Comparison of ENCODE assay signal across 16 mouse cellular contexts in the genomic region with DNA sequence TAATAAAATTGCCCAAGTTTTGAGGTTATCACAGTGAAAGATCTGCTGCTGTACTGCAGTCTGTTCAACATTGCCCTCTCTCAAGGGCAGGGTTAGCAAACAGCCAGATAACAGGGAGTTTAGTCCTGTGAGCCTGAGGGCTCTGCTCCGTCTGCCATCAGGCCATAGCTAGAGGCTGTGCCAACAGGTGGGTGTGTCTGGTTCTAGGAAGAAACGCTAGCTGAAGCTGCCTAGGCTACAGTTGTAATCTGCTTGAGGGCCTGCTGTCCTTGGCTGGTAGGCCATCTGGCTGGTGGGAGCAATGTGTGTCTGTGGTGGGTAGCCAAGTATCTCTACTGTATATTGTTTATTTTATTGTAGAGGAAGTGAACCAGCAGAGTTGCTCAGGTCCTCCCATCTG. TPM values are rescaled to one million over a fixed set of nuclear protein-coding genes. Genes with fewer than 3 reads are reported as not detected.
DNase-seq lines count a peak whose midpoint lies in the region; TF ChIP-seq lines count a peak whose summit lies in the region.
"Had no signal": no experiment of that assay in that cellular context is flagged by ENCODE, and none has a peak within 500 bp of the region (broad histone marks: within the 10 kb centered on the region; RNA-seq: fewer than 3 reads in every experiment).

No protein-coding gene starts in this region.

- 10% methylated on average over 2 of the region's 2 CpGs for WGBS in small intestine, adult 2 months

- H3K27me3 ChIP-seq in small intestine, adult 2 months (ENCODE audit: control insufficient read depth, insufficient read depth, low read length), result no peaks in the 10 kb centered on the region
- H3K27me3 ChIP-seq: embryonic facial prominence, embryonic 15.5 days; kidney, embryonic 15.5 days; neural tube, embryonic 12.5 days had no signal

- no peak for TF ChIP-seq POLR2A in small intestine, adult 2 months (IDR thresholded peaks at IDR 0.05; ENCODE audit: low read depth, low read length)

- no peak overlapping the region for H3K4me3 ChIP-seq in layer of hippocampus, adult 2 months
- H3K4me3 ChIP-seq in small intestine, adult 2 months (ENCODE audit: low read depth, low read length), result no peak overlapping the region
- H3K4me3 ChIP-seq: embryonic facial prominence, embryonic 15.5 days; kidney, embryonic 15.5 days; left cerebral cortex, adult 2 months; neural tube, embryonic 12.5 days had no signal

- peak; percentile 75 to 81 for DNase-seq in cerebellum, postnatal 10 days
- no peak for DNase-seq in cerebellum, postnatal 4 days (ENCODE audit: low spot score in 2 of 2)
- DNase-seq in layer of hippocampus, adult 2 months (ENCODE audit: low spot score in 2 of 2), result peak; percentile 33 to 36
- no peak for DNase-seq in layer of hippocampus, postnatal 25 days (ENCODE audit: extremely low spot score in 1 of 2, low spot score in 1 of 2)
- DNase-seq in liver, result peak; percentile 26
- DNase-seq in right cerebral cortex, adult 18-20 months, result no peak
- no peak for DNase-seq in gastrocnemius, postnatal 25 days
- DNase-seq: adrenal gland, adult 8-10 months; cerebellum, adult 11 months; heart, postnatal 10 days had no signal

- no peaks in the 10 kb centered on the region for H3K36me3 ChIP-seq in small intestine, adult 2 months (ENCODE audit: control insufficient read depth, insufficient read depth, low read length)
- H3K36me3 ChIP-seq: embryonic facial prominence, embryonic 15.5 days; kidney, embryonic 15.5 days; neural tube, embryonic 12.5 days had no signal

- peaks cover 39% of the 10 kb centered on the region for H3K4me1 ChIP-seq in small intestine, adult 2 months (ENCODE audit: control insufficient read depth, insufficient read depth, insufficient read length, low read length)
- H3K4me1 ChIP-seq: embryonic facial prominence, embryonic 15.5 days; neural tube, embryonic 12.5 days had no signal

- H3K27ac ChIP-seq in layer of hippocampus, adult 2 months, result no peak overlapping the region
- peak overlapping the region; percentile 86 for H3K27ac ChIP-seq in small intestine, adult 2 months (ENCODE audit: insufficient read depth, low read depth, low read length)
- H3K27ac ChIP-seq: embryonic facial prominence, embryonic 15.5 days; kidney, embryonic 15.5 days; left cerebral cortex, adult 2 months; neural tube, embryonic 12.5 days had no signal

- no peak for TF ChIP-seq CTCF in layer of hippocampus, adult 2 months (conservative IDR thresholded peaks at IDR 0.05)
- TF ChIP-seq CTCF in small intestine, adult 2 months (IDR thresholded peaks at IDR 0.05; ENCODE audit: extremely low read depth, insufficient read length, insufficient replicate concordance, low read depth, low read length), result no peak

RNA-seq across cellular contexts. Expression of a gene that starts 36.2 kb away (rescaled TPM):
- 10 to 100 TPM in 1 of 2 experiments, 1 to 10 TPM in 1; 7.8 to 11.3 TPM for total RNA-seq in layer of hippocampus, adult 2 months (2021)
- total RNA-seq in layer of hippocampus, postnatal 25 days (2021), result 10 to 100 TPM in 1 of 2 experiments, 1 to 10 TPM in 1; 6.8 to 10.5 TPM
- polyA plus RNA-seq in small intestine, adult 2 months (2012; rRNA removed), result 0.11 and 0.14 TPM in 2 replicates
- under 1 TPM; 0.69 to 0.72 TPM for total RNA-seq in gastrocnemius, postnatal 25 days (2021)

RNA-seq across cellular contexts. Expression of a gene that starts 36.2 kb away (rescaled TPM):
- 1 to 10 TPM in 1 of 2 experiments, not detected in 1; 1.3 TPM for total RNA-seq in layer of hippocampus, adult 2 months (2021)
- total RNA-seq in layer of hippocampus, postnatal 25 days (2021), result 1 to 10 TPM in 1 of 2 experiments, not detected in 1; 1.1 TPM
- not detected in 2 replicates for polyA plus RNA-seq in small intestine, adult 2 months (2012; rRNA removed)
- total RNA-seq in gastrocnemius, postnatal 25 days (2021), result not detected
- polyA plus RNA-seq: embryonic facial prominence, embryonic 15.5 days; kidney, embryonic 15.5 days; midbrain, embryonic 11.5 days; neural tube, embryonic 12.5 days had no signal

RNA-seq across cellular contexts. Expression of a gene that starts 36.5 kb away (rescaled TPM):
- total RNA-seq in layer of hippocampus, adult 2 months (2021), result 10 to 100 TPM; 53.9 to 69.1 TPM
- total RNA-seq in layer of hippocampus, postnatal 25 days (2021), result 10 to 100 TPM; 44.9 to 72.4 TPM
- polyA plus RNA-seq in small intestine, adult 2 months (2012; rRNA removed), result 6.0 and 18.9 TPM in 2 replicates
- 10 to 100 TPM; 19.2 to 19.8 TPM for total RNA-seq in gastrocnemius, postnatal 25 days (2021)

Comparison
In these comparisons a context has a peak if more than half of its experiments do, and no peak if none do; other contexts are left out.
1. DNase-seq: peak in cerebellum, postnatal 10 days (2 of 2), layer of hippocampus, adult 2 months (2 of 2) and liver (single experiment); none in cerebellum, postnatal 4 days (0 of 2), layer of hippocampus, postnatal 25 days (0 of 2), right cerebral cortex, adult 18-20 months (single experiment) and gastrocnemius, postnatal 25 days (single experiment).
2. RNA of a gene that starts 36.2 kb away (total RNA-seq): 7.8 to 11.3 TPM in layer of hippocampus, adult 2 months and 6.8 to 10.5 TPM in layer of hippocampus, postnatal 25 days; 0.69 to 0.72 TPM in gastrocnemius, postnatal 25 days; every median in the first group is over 4 times any median in the second.